24 mouse cellular contexts compared by ENCODE assay signal in genomic region chr2:55580286-55580685, GRCm38 (mm10).
A peak's percentile ranks its signal among the peaks of the same experiment; 100 is the strongest.
DNase-seq lines count a peak whose midpoint lies in the region; ATAC-seq and TF ChIP-seq lines count a peak whose summit lies in the region.
"Had no signal": no experiment of that assay in that cellular context is flagged by ENCODE, and none has a peak within 500 bp of the region (broad histone marks: within the 10 kb centered on the region; RNA-seq: fewer than 3 reads in every experiment).

No protein-coding gene starts in this region.

- intact Hi-C loops in heart, postnatal 10 days (cut with DNase I) = no loop called here

- no peak overlapping the region for H3K9ac ChIP-seq in forebrain, embryonic 16.5 days (replicated peaks; ENCODE audit: low read depth, low read length)
- H3K9ac ChIP-seq in liver, adult 2 months (ENCODE audit: low read depth, low read length) = no peak overlapping the region
- no peak overlapping the region for H3K9ac ChIP-seq in liver, embryonic 12.5 days
- H3K9ac ChIP-seq: embryonic facial prominence, embryonic 15.5 days; limb, embryonic 13.5 days; liver, embryonic 15.5 days; neural tube, embryonic 12.5 days had no signal

- no peaks in the 10 kb centered on the region for H3K79me2 ChIP-seq in liver, adult 2 months (ENCODE audit: control insufficient read depth, insufficient read depth, low read length)

- H3K36me3 ChIP-seq in forebrain, embryonic 16.5 days (ENCODE audit: control insufficient read depth, insufficient read depth) = no peaks in the 10 kb centered on the region
- no peaks in the 10 kb centered on the region for H3K36me3 ChIP-seq in forebrain, embryonic 10.5 days (replicated peaks)
- H3K36me3 ChIP-seq in kidney, adult 2 months (ENCODE audit: control insufficient read depth, insufficient read depth, low read length) = no peaks in the 10 kb centered on the region
- no peaks in the 10 kb centered on the region for H3K36me3 ChIP-seq in liver, adult 2 months (ENCODE audit: control insufficient read depth, insufficient read depth, low read length)
- no peaks in the 10 kb centered on the region for H3K36me3 ChIP-seq in liver, embryonic 12.5 days
- H3K36me3 ChIP-seq: embryonic facial prominence, embryonic 15.5 days; hindbrain, embryonic 10.5 days; limb, embryonic 13.5 days; liver, embryonic 15.5 days; neural tube, embryonic 12.5 days had no signal

- no peak for DNase-seq in forebrain, embryonic 10.5 days (ENCODE audit: extremely low spot score, low spot score)
- DNase-seq in kidney, adult 2 months = peak; percentile 82
- DNase-seq in kidney, postnatal 4 days = no peak
- peak; percentile 16 for DNase-seq in liver, adult 2 months (ENCODE audit: extremely low read depth, low read depth, low spot score)
- DNase-seq in brain, adult 2 months (ENCODE audit: low read depth, low spot score) = peak; percentile 68
- no peak for DNase-seq in heart, postnatal 10 days
- DNase-seq: cerebellum, postnatal 36 days; embryo, embryonic 11 days; gastrocnemius, postnatal 10 days; heart, adult 11 months; right cerebral cortex, postnatal 25 days; spleen, adult 18-20 months had no signal

- ATAC-seq in forebrain, embryonic 16.5 days = peak; percentile 52
- ATAC-seq in liver, embryonic 12.5 days = no peak
- ATAC-seq: inflammation-experienced regulatory T-cells, adult 6 months; lung, postnatal 0 days had no signal

- no peak overlapping the region for H3K27ac ChIP-seq in forebrain, embryonic 16.5 days (ENCODE audit: low read length)
- H3K27ac ChIP-seq in forebrain, embryonic 10.5 days = no peak overlapping the region
- H3K27ac ChIP-seq in kidney, adult 2 months (ENCODE audit: insufficient read depth, low read depth, low read length) = no peak overlapping the region
- H3K27ac ChIP-seq in liver, adult 2 months (replicated peaks; ENCODE audit: insufficient read depth, low read depth, low read length) = no peak overlapping the region
- no peak overlapping the region for H3K27ac ChIP-seq in liver, embryonic 12.5 days
- H3K27ac ChIP-seq: embryonic facial prominence, embryonic 15.5 days; hindbrain, embryonic 10.5 days; kidney, postnatal 0 days; limb, embryonic 13.5 days; liver, embryonic 15.5 days; macrophage; neural tube, embryonic 12.5 days had no signal

- no peaks in the 10 kb centered on the region for H3K4me1 ChIP-seq in forebrain, embryonic 16.5 days (replicated peaks; ENCODE audit: control insufficient read depth, insufficient read depth, low read length)
- no peaks in the 10 kb centered on the region for H3K4me1 ChIP-seq in forebrain, embryonic 10.5 days
- H3K4me1 ChIP-seq in kidney, adult 2 months (ENCODE audit: control insufficient read depth, insufficient read depth, low read length) = no peaks in the 10 kb centered on the region
- H3K4me1 ChIP-seq in liver, adult 2 months (ENCODE audit: control insufficient read depth, insufficient read depth, low read length) = no peaks in the 10 kb centered on the region
- no peaks in the 10 kb centered on the region for H3K4me1 ChIP-seq in liver, embryonic 12.5 days
- H3K4me1 ChIP-seq: embryonic facial prominence, embryonic 15.5 days; hindbrain, embryonic 10.5 days; limb, embryonic 13.5 days; liver, embryonic 15.5 days; neural tube, embryonic 12.5 days had no signal

- no peak for TF ChIP-seq POLR2A in kidney, adult 2 months (IDR thresholded peaks at IDR 0.05; ENCODE audit: low read depth, low read length)
- no peak for TF ChIP-seq POLR2A in liver, adult 2 months (IDR thresholded peaks at IDR 0.05; ENCODE audit: extremely low read depth, insufficient read depth, low read length)

- no peaks in the 10 kb centered on the region for H3K27me3 ChIP-seq in forebrain, embryonic 16.5 days (replicated peaks; ENCODE audit: control insufficient read depth, insufficient read depth, low read length)
- H3K27me3 ChIP-seq in forebrain, embryonic 10.5 days (ENCODE audit: poor library complexity, severe bottlenecking) = no peaks in the 10 kb centered on the region
- no peaks in the 10 kb centered on the region; the same call in 1 of the 2 replicates for H3K27me3 ChIP-seq in kidney, adult 2 months (replicated peaks; ENCODE audit: control insufficient read depth, insufficient read depth, low read length)
- H3K27me3 ChIP-seq in liver, adult 2 months (ENCODE audit: control insufficient read depth, insufficient read depth, low read length) = no peaks in the 10 kb centered on the region
- no peaks in the 10 kb centered on the region for H3K27me3 ChIP-seq in liver, embryonic 12.5 days (replicated peaks)
- H3K27me3 ChIP-seq: embryonic facial prominence, embryonic 15.5 days; limb, embryonic 13.5 days; liver, embryonic 15.5 days; neural tube, embryonic 12.5 days had no signal

- 37% methylated on average over 2 of the region's 2 CpGs for WGBS in forebrain, embryonic 16.5 days
- WGBS in forebrain, embryonic 10.5 days = 90% methylated on average over 2 of the region's 2 CpGs
- WGBS in kidney, adult 2 months = 21% methylated on average over 2 of the region's 2 CpGs
- 49% methylated on average over 2 of the region's 2 CpGs for WGBS in liver, adult 2 months
- 74% methylated on average over 2 of the region's 2 CpGs for WGBS in liver, embryonic 12.5 days (ENCODE audit: insufficient replicate concordance)

- no peak overlapping the region for H3K4me2 ChIP-seq in forebrain, embryonic 16.5 days (ENCODE audit: low read length)
- no peak overlapping the region for H3K4me2 ChIP-seq in liver, embryonic 12.5 days
- H3K4me2 ChIP-seq: embryonic facial prominence, embryonic 15.5 days; heart, embryonic 11.5 days; limb, embryonic 13.5 days; liver, embryonic 15.5 days; neural tube, embryonic 12.5 days had no signal

- H3K4me3 ChIP-seq in forebrain, embryonic 16.5 days (replicated peaks; ENCODE audit: low read length) = no peak overlapping the region
- no peak overlapping the region for H3K4me3 ChIP-seq in forebrain, embryonic 10.5 days
- H3K4me3 ChIP-seq in kidney, adult 2 months (ENCODE audit: insufficient read depth, low read depth, low read length) = no peak overlapping the region
- H3K4me3 ChIP-seq in liver, adult 2 months (ENCODE audit: insufficient read depth, low read depth, low read length) = no peak overlapping the region
- H3K4me3 ChIP-seq in liver, embryonic 12.5 days = no peak overlapping the region
- H3K4me3 ChIP-seq: embryonic facial prominence, embryonic 15.5 days; hindbrain, embryonic 10.5 days; limb, embryonic 13.5 days; liver, embryonic 15.5 days; neural tube, embryonic 12.5 days had no signal

- no peak for TF ChIP-seq CTCF in kidney, adult 2 months (conservative IDR thresholded peaks at IDR 0.05; ENCODE audit: insufficient read depth, insufficient read length, low read depth, low read length)
- no peak for TF ChIP-seq CTCF in liver, adult 2 months (IDR thresholded peaks at IDR 0.05; ENCODE audit: low read depth, low read length)

- H3K9me3 ChIP-seq in forebrain, embryonic 16.5 days (ENCODE audit: control insufficient read depth, low read length) = no peaks in the 10 kb centered on the region
- H3K9me3 ChIP-seq in forebrain, embryonic 10.5 days = no peaks in the 10 kb centered on the region
- H3K9me3 ChIP-seq in liver, embryonic 12.5 days (replicated peaks) = no peaks in the 10 kb centered on the region
- H3K9me3 ChIP-seq: embryonic facial prominence, embryonic 15.5 days; hindbrain, embryonic 10.5 days; limb, embryonic 13.5 days; liver, embryonic 15.5 days; neural tube, embryonic 12.5 days had no signal

Comparison
In these comparisons a context has a peak if more than half of its experiments do, and no peak if none do; other contexts are left out.
1. DNase-seq: peak in kidney, adult 2 months (single experiment), liver, adult 2 months (single experiment) and brain, adult 2 months (single experiment); none in forebrain, embryonic 10.5 days (single experiment), kidney, postnatal 4 days (0 of 2) and heart, postnatal 10 days (0 of 2).